Mouse (Mus musculus): ENCODE results near the gene Abcb4.

GRCm38 (mm10) chr5:8911567-8912198, 18.2 kb downstream of the Abcb4 start:
- TF ChIP-seq POLR2AphosphoS5 (IDR thresholded peaks at IDR 0.05; ENCODE audit: borderline replicate concordance, low read depth, low read length) (no peak), CTCF (IDR thresholded peaks at IDR 0.05 in 2 of 3, conservative IDR thresholded peaks at IDR 0.05 in 1 of 3; ENCODE audit: control insufficient read depth in 1 of 3, insufficient read depth in 1 of 3, low read depth in 2 of 3, low read length in 3 of 3, poor library complexity in 1 of 3, severe bottlenecking in 1 of 3) (no peak), ZMIZ1 (IDR thresholded peaks at IDR 0.05; ENCODE audit: low read depth, low read length) (no peak), MYC (IDR thresholded peaks at IDR 0.05; ENCODE audit: low read depth, low read length) (no peak), SIN3A (IDR thresholded peaks at IDR 0.05; ENCODE audit: low read length) (no peak), USF2 (IDR thresholded peaks at IDR 0.05; ENCODE audit: borderline replicate concordance in 1 of 2, insufficient read depth in 1 of 2, low read depth in 1 of 2, low read length in 2 of 2) (no peak)

All from MEL (cell line).